Mouse (Mus musculus) liver, adult 10 weeks (tissue): ENCODE measurements around the gene Gm3285. TPM values are rescaled to one million over a fixed set of nuclear protein-coding genes. Genes with fewer than 3 reads are reported as not detected.

Experiments
- polyA plus RNA-seq: library from polyadenylated mRNA; stranded (reverse); fragments of 350-450 nt; fragmentation: Illumina TruSeq; extraction: RNeasy Lipid Tissue Mini Kit (QIAGEN cat#74804); gene quantifications from one replicate; pipeline ENCODE4 v1.2.3, GENCODE M21; 2014; ENCODE audit warnings: low read depth, low replicate concordance

Gene Gm3285
- polyA plus RNA-seq: not detected

GRCm38 (mm10) chr10:77861675-77862074, at the start of gene Gm3285:
Gm3285 (plus strand) TSS chr10:77861975.

DNA sequence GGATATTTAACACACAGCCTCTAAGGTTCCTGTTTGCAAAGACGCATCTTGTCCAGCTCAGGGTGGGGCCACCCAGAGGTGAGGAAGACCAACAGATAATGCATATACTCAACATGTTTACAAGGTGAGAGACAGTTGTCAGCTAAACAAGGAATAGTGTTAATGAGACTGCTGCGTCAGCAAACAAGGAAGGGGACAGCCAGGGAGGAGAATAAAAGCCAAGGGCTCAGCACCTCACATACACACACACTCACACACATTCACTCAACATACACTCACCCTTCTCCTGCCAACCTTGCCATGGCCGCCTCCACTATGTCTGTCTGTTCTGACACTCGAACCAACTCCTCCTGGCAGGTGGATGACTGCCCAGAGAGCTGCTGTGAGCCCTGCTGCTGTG, 47.4 kb upstream of the Gm3285 start, which contains the start of gene Gm2696:
TSS of gene Gm2696 (plus strand) at position 301 of the 400 bp plus-strand sequence.

DNA sequence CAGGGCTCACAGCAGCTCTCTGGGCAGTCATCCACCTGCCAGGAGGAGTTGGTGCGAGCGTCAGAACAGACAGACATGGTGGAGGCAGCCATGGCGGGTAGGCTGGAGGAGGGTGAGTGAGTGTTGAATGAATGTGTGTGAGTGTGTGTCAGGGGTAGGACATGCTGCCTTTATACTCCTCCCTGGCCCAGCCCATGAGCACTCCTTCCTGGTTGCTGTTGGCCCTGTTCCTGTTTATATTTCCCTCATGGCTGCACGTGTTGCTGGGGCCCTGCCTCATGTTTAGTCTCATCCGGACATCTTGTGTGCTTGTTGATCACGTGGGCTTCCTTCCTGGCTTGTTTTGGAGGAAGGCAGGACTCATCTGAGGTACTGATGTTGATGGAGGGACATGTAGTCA, 34.8 kb upstream of the Gm3285 start, which contains the start of gene Krtap10-4:
TSS of gene Krtap10-4 (minus strand) at position 145 of the 400 bp plus-strand sequence.

DNA sequence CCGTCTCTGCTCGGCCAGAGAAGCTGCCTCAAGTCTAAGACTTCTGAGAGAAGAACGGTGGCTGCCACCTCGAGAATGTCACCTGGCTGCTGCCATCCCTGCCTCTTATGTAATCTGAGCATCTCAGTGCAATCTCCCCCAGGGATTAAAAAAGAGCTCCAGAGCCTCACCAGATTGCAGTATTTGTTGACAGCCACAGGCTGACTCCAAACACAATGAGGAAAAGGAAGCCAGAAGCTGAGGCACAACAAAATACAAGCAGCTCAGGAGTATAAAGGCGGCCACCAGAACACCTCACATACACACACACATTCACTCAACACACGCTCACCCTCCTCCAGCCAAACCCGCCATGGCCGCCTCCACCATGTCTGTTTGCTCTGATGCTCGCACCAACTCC, 26.1 kb upstream of the Gm3285 start, which contains the start of gene Krtap10-10:
TSS of gene Krtap10-10 (plus strand) at position 301 of the 400 bp plus-strand sequence.

GRCm38 (mm10) chr10:77846503-77846902, 15.3 kb upstream of the Gm3285 start, which contains the start of gene Gm36176:
Gm36176 (plus strand) TSS chr10:77846803.

GRCm38 (mm10) chr10:77852559-77852958, 9.2 kb upstream of the Gm3285 start, which contains the start of gene Gm10318:
Gm10318 (plus strand) TSS chr10:77852859.

GRCm38 (mm10) chr10:77902211-77902893, 40.6 kb downstream of the Gm3285 start, which contains the start of gene Lrrc3:
Lrrc3 (minus strand) TSS chr10:77902536.

Other genes with a start within 250 kb of the Gm3285 start
- gene Ube2g2, start 239.7 kb upstream of the Gm3285 start, polyA plus RNA-seq: 10.8 TPM
- gene Tspear, start 175.4 kb upstream of the Gm3285 start, polyA plus RNA-seq: not detected
- not detected for gene Gm19402, start 171.2 kb upstream of the Gm3285 start, polyA plus RNA-seq
- not detected for gene Gm9508, start 164.7 kb upstream of the Gm3285 start, polyA plus RNA-seq
- gene Gm10272, start 155.3 kb upstream of the Gm3285 start, polyA plus RNA-seq: not detected
- not detected for gene Gm10024, start 150.5 kb upstream of the Gm3285 start, polyA plus RNA-seq
- not detected for gene Gm10142, start 146.2 kb upstream of the Gm3285 start, polyA plus RNA-seq
- gene Krtap12-1, start 141.4 kb upstream of the Gm3285 start, polyA plus RNA-seq: not detected
- gene Gm10100, start 135.5 kb upstream of the Gm3285 start, polyA plus RNA-seq: not detected
- not detected for gene Gm18596, start 119.3 kb upstream of the Gm3285 start, polyA plus RNA-seq
- not detected for gene Gm9736, start 110.6 kb upstream of the Gm3285 start, polyA plus RNA-seq
- not detected for gene Gm3233, start 102.3 kb upstream of the Gm3285 start, polyA plus RNA-seq
- not detected for gene Gm3238, start 90.7 kb upstream of the Gm3285 start, polyA plus RNA-seq
- gene Gm7138, start 85.0 kb upstream of the Gm3285 start, polyA plus RNA-seq: not detected
- not detected for gene Gm3250, start 79.4 kb upstream of the Gm3285 start, polyA plus RNA-seq
- not detected for gene Gm7137, start 73.8 kb upstream of the Gm3285 start, polyA plus RNA-seq
- not detected for gene Gm9639, start 66.9 kb upstream of the Gm3285 start, polyA plus RNA-seq
- not detected for gene Gm19668, start 62.8 kb upstream of the Gm3285 start, polyA plus RNA-seq
- not detected for gene Gm9507, start 50.1 kb upstream of the Gm3285 start, polyA plus RNA-seq
- gene Gm2696, start 47.3 kb upstream of the Gm3285 start, polyA plus RNA-seq: not detected
- not detected for gene Krtap10-4, start 34.9 kb upstream of the Gm3285 start, polyA plus RNA-seq
- not detected for gene Krtap10-10, start 26.0 kb upstream of the Gm3285 start, polyA plus RNA-seq
- gene Gm36176, start 15.2 kb upstream of the Gm3285 start, polyA plus RNA-seq: not detected
- not detected for gene Gm10318, start 9.1 kb upstream of the Gm3285 start, polyA plus RNA-seq
- gene Lrrc3, start 40.6 kb downstream of the Gm3285 start, polyA plus RNA-seq: 15.8 TPM
- gene Trpm2, start 108.6 kb downstream of the Gm3285 start, polyA plus RNA-seq: 1.7 TPM
- gene 1810043G02Rik, start 116.5 kb downstream of the Gm3285 start, polyA plus RNA-seq: 0.72 TPM
- gene Pfkl, start 148.1 kb downstream of the Gm3285 start, polyA plus RNA-seq: 1.1 TPM
- gene Dnmt3l, start 180.0 kb downstream of the Gm3285 start, polyA plus RNA-seq: not detected
- not detected for gene Aire, start 181.6 kb downstream of the Gm3285 start, polyA plus RNA-seq
- 0.48 TPM for gene Icosl, start 207.3 kb downstream of the Gm3285 start, polyA plus RNA-seq